ENCODE assay signal across 9 mouse cellular contexts in the genomic region with DNA sequence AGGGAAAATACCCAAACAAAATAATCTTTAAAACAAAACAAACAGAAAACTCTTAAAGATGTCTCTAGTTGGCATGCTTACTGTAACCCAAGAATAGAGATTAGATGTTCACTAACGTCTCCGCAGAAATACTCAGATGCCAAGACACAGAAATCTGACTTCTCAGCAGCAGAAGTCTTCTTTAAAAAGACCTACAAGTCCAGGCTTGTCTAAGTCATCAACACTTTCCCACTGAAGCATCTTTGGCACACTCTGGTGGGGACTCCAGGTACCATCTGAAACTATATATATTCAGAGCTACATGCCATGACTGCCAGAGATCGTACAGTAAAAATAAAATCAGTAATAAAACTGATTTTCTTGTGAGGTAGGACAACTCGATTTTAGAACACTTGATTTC. TPM values are rescaled to one million over a fixed set of nuclear protein-coding genes. Genes with fewer than 3 reads are reported as not detected.
DNase-seq lines count a peak whose midpoint lies in the region; ATAC-seq and TF ChIP-seq lines count a peak whose summit lies in the region.
"Had no signal": no experiment of that assay in that cellular context is flagged by ENCODE, and none has a peak within 500 bp of the region (broad histone marks: within the 10 kb centered on the region; RNA-seq: fewer than 3 reads in every experiment).

No protein-coding gene starts in this region.

- peak; percentile 19 for DNase-seq in gastrocnemius, adult 18-20 months (ENCODE audit: low spot score)
- DNase-seq in gastrocnemius, postnatal 36 days = no peak
- no peak for DNase-seq in liver, postnatal 0 days
- DNase-seq in ES-E14 (ENCODE audit: low read depth, low spot score) = no peak
- DNase-seq in left cerebral cortex, adult 9 months (ENCODE audit: low spot score in 2 of 2) = peak; percentile 40 to 42
- DNase-seq in adrenal gland, adult (ENCODE audit: inconsistent age in 2 of 2, low spot score in 1 of 2) = no peak
- DNase-seq in urinary bladder, postnatal 14 days (ENCODE audit: low spot score) = no peak
- DNase-seq: kidney, postnatal 14 days had no signal

- no peak for TF ChIP-seq EP300 in liver, postnatal 0 days (IDR thresholded peaks at IDR 0.05; ENCODE audit: low read depth)

- H3K4me3 ChIP-seq in liver, postnatal 0 days (ENCODE audit: low read depth, low read length) = no peak overlapping the region
- no peak overlapping the region for H3K4me3 ChIP-seq in liver, embryonic 12.5 days
- H3K4me3 ChIP-seq in ES-E14 (ENCODE audit: insufficient read depth in 1 of 2, low read depth in 1 of 2, low read length in 2 of 2, poor library complexity in 1 of 2, severe bottlenecking in 1 of 2) = peak overlapping the region; percentile 10 to 51; a peak in 3 of 4 replicates

- ATAC-seq in liver, postnatal 0 days = no peak
- no peak for ATAC-seq in liver, embryonic 12.5 days

- H3K9ac ChIP-seq in liver, postnatal 0 days (replicated peaks) = no peak overlapping the region
- H3K9ac ChIP-seq in liver, embryonic 12.5 days = no peak overlapping the region
- H3K9ac ChIP-seq in ES-E14 (ENCODE audit: insufficient read depth, low read depth, low read length, poor library complexity, severe bottlenecking) = no peak overlapping the region; the same call in 1 of the 2 replicates

- H3K27ac ChIP-seq in liver, postnatal 0 days (ENCODE audit: low read depth) = no peak overlapping the region
- H3K27ac ChIP-seq in liver, embryonic 12.5 days = no peak overlapping the region
- H3K27ac ChIP-seq in ES-E14 (ENCODE audit: insufficient read depth, low read depth, low read length, poor library complexity, severe bottlenecking) = no peak overlapping the region

- no peak overlapping the region for H3K4me2 ChIP-seq in liver, postnatal 0 days (ENCODE audit: low read depth, low read length)
- H3K4me2 ChIP-seq in liver, embryonic 12.5 days = no peak overlapping the region

- TF ChIP-seq CTCF in liver, postnatal 0 days (IDR thresholded peaks at IDR 0.05; ENCODE audit: low read depth) = peak; percentile 44

- in situ Hi-C loops in ES-E14 (cut with MboI; ENCODE audit: low sequenced_read_pairs in 2 of 2, unreplicated experiment in 2 of 2) = loop anchor here in 1 of 2 experiments (10.0 kb wide), 1 partner anchor 375 kb away; no protein-coding TSS in a partner anchor

- H3K4me1 ChIP-seq in liver, postnatal 0 days (ENCODE audit: insufficient read depth) = no peaks in the 10 kb centered on the region
- no peaks in the 10 kb centered on the region for H3K4me1 ChIP-seq in liver, embryonic 12.5 days
- no peaks in the 10 kb centered on the region for H3K4me1 ChIP-seq in ES-E14 (ENCODE audit: control insufficient read depth in 2 of 2, insufficient read depth in 2 of 2, low read length in 2 of 2, poor library complexity in 1 of 2)

- intact Hi-C loops in gastrocnemius, postnatal 36 days (cut with DNase I) = no loop called here

- H3K9me3 ChIP-seq in liver, postnatal 0 days (ENCODE audit: low read length) = no peaks in the 10 kb centered on the region
- no peaks in the 10 kb centered on the region for H3K9me3 ChIP-seq in liver, embryonic 12.5 days (replicated peaks)
- no peaks in the 10 kb centered on the region for H3K9me3 ChIP-seq in ES-E14 (ENCODE audit: control insufficient read depth, insufficient read depth, low read depth, low read length)

- H3K27me3 ChIP-seq in liver, postnatal 0 days (ENCODE audit: insufficient read depth, low read length) = no peaks in the 10 kb centered on the region
- H3K27me3 ChIP-seq in liver, embryonic 12.5 days (replicated peaks) = no peaks in the 10 kb centered on the region

- 77% methylated on average over 4 of the region's 4 CpGs for WGBS in liver, postnatal 0 days (ENCODE audit: insufficient replicate concordance)
- 65% methylated on average over 4 of the region's 4 CpGs for WGBS in liver, embryonic 12.5 days (ENCODE audit: insufficient replicate concordance)

- H3K36me3 ChIP-seq in liver, postnatal 0 days (replicated peaks; ENCODE audit: insufficient read depth, low read length) = no peaks in the 10 kb centered on the region
- H3K36me3 ChIP-seq in liver, embryonic 12.5 days = no peaks in the 10 kb centered on the region
- no peaks in the 10 kb centered on the region for H3K36me3 ChIP-seq in ES-E14 (ENCODE audit: control insufficient read depth, insufficient read depth, low read length, poor library complexity, severe bottlenecking)

TF ChIP-seq in ES-E14, 5 proteins besides CTCF, POLR2A, EP300 and RAD21:
- TF ChIP-seq ZC3H11A (IDR thresholded peaks at IDR 0.05; ENCODE audit: borderline replicate concordance, low read depth, low read length) = no peak
- no peak for TF ChIP-seq CHD2 (IDR thresholded peaks at IDR 0.05; ENCODE audit: low read depth, low read length)
- TF ChIP-seq HCFC1 (IDR thresholded peaks at IDR 0.05; ENCODE audit: borderline replicate concordance, insufficient read depth, low read length) = no peak
- no peak for TF ChIP-seq ZNF384 (IDR thresholded peaks at IDR 0.05; ENCODE audit: low read depth, low read length)
- TF ChIP-seq MAFK (IDR thresholded peaks at IDR 0.05; ENCODE audit: insufficient read depth, low read depth, low read length) = no peak
TF ChIP-seq in ES-E14: peak in this region for 0.

RNA-seq across cellular contexts. Expression of gene Lrrc28, which starts 25.2 kb away (rescaled TPM):
- 10 to 100 TPM; 18.2 to 26.1 TPM for total RNA-seq in gastrocnemius, adult 18-20 months (2021)
- 10 to 100 TPM; 22.8 to 23.2 TPM for total RNA-seq in gastrocnemius, postnatal 36 days (2021)
- polyA plus RNA-seq in liver, postnatal 0 days (2015; fragmentation: Nextera tagmentation; extraction: Ambion mirVana) = 10.6 and 12.6 TPM in 2 replicates
- polyA plus RNA-seq in liver, embryonic 12.5 days (2016; fragmentation: Nextera tagmentation; extraction: Ambion mirVana) = 10.3 and 11.7 TPM in 2 replicates
- total RNA-seq in ES-E14 (2012; rRNA removed) = 23.4 and 25.0 TPM in 2 replicates

RNA-seq across cellular contexts. Expression of gene Ttc23, which starts 27.4 kb away (rescaled TPM):
- 10 to 100 TPM; 18.6 to 19.2 TPM for total RNA-seq in gastrocnemius, adult 18-20 months (2021)
- total RNA-seq in gastrocnemius, postnatal 36 days (2021) = 10 to 100 TPM; 18.3 to 18.9 TPM
- 8.4 and 9.0 TPM in 2 replicates for polyA plus RNA-seq in liver, postnatal 0 days (2015; fragmentation: Nextera tagmentation; extraction: Ambion mirVana)
- 4.3 and 5.4 TPM in 2 replicates for polyA plus RNA-seq in liver, embryonic 12.5 days (2016; fragmentation: Nextera tagmentation; extraction: Ambion mirVana)
- 9.4 and 11.6 TPM in 2 replicates for total RNA-seq in ES-E14 (2012; rRNA removed)

Comparison
In these comparisons a context has a peak if more than half of its experiments do, and no peak if none do; other contexts are left out.
1. DNase-seq: peak in gastrocnemius, adult 18-20 months (single experiment) and left cerebral cortex, adult 9 months (2 of 2); none in gastrocnemius, postnatal 36 days (0 of 2), liver, postnatal 0 days (single experiment), ES-E14 (single experiment), adrenal gland, adult (0 of 2) and urinary bladder, postnatal 14 days (single experiment).
2. H3K4me3 ChIP-seq: peak in ES-E14 (2 of 2); none in liver, postnatal 0 days (single experiment) and liver, embryonic 12.5 days (single experiment).